In genomic region chr14:47648218-47648617, GRCm38 (mm10) we compare ENCODE assay signal across 8 mouse cellular contexts. TPM values are rescaled to one million over a fixed set of nuclear protein-coding genes. Genes with fewer than 3 reads are reported as not detected.
DNase-seq lines count a peak whose midpoint lies in the region; ATAC-seq and TF ChIP-seq lines count a peak whose summit lies in the region.

TSS of gene Ktn1 (plus strand) at chr14:47648448.

- intact Hi-C loops in heart, postnatal 25 days (cut with DNase I), result loop anchor here (5.0 kb wide), 1 partner anchor 81 kb away; no protein-coding TSS in a partner anchor

- no peak for ATAC-seq in kidney, postnatal 0 days (replicated peaks; ENCODE audit: low FRiP score, low read depth)
- no peak for ATAC-seq in erythroid progenitor cell, adult 5-6 weeks (replicated peaks; ENCODE audit: low FRiP score, poor library complexity, severe bottlenecking)
- ATAC-seq in limb, embryonic 13.5 days (ENCODE audit: low FRiP score, low read depth), result no peak
- peak; percentile 16; the same call in 1 of the 2 replicates for ATAC-seq in neutrophil, adult 5-6 weeks (ENCODE audit: extremely low read depth, insufficient number of reproducible peaks, low FRiP score, poor library complexity, severe bottlenecking)

- H3K27me3 ChIP-seq in kidney, postnatal 0 days (ENCODE audit: insufficient read depth, low read length), result no peaks in the 10 kb centered on the region
- peaks cover 3% of the 10 kb centered on the region; the same call in 1 of the 2 replicates for H3K27me3 ChIP-seq in limb, embryonic 13.5 days

- H3K9me3 ChIP-seq in kidney, postnatal 0 days (replicated peaks; ENCODE audit: low read length), result no peaks in the 10 kb centered on the region
- H3K9me3 ChIP-seq in limb, embryonic 13.5 days, result no peaks in the 10 kb centered on the region

- no peak for DNase-seq in kidney, postnatal 0 days (ENCODE audit: low spot score)
- no peak for DNase-seq in kidney, adult 9 months
- DNase-seq in R1 (ENCODE audit: low read depth, low spot score), result peak; percentile 53
- DNase-seq in heart, postnatal 25 days (ENCODE audit: low spot score), result no peak
- DNase-seq in kidney, postnatal 36 days, result no peak

- peak within 1 kb of the TSS; percentile 93 for H3K9ac ChIP-seq in kidney, postnatal 0 days (ENCODE audit: low read depth, low read length)
- H3K9ac ChIP-seq in limb, embryonic 13.5 days, result peak within 1 kb of the TSS; percentile 97

- peak within 1 kb of the TSS; percentile 98 for H3K4me3 ChIP-seq in kidney, postnatal 0 days (replicated peaks; ENCODE audit: low read depth, low read length)
- H3K4me3 ChIP-seq in limb, embryonic 13.5 days, result peak within 1 kb of the TSS; percentile 97

- peak within 1 kb of the TSS; percentile 97 for H3K27ac ChIP-seq in kidney, postnatal 0 days
- peak within 1 kb of the TSS; percentile 93 for H3K27ac ChIP-seq in limb, embryonic 13.5 days

- no peaks in the 10 kb centered on the region for H3K36me3 ChIP-seq in kidney, postnatal 0 days (ENCODE audit: insufficient read depth, low read length)
- no peaks in the 10 kb centered on the region for H3K36me3 ChIP-seq in limb, embryonic 13.5 days

- H3K4me1 ChIP-seq in kidney, postnatal 0 days (replicated peaks; ENCODE audit: insufficient read depth, low read length), result no peaks in the 10 kb centered on the region
- peaks cover 14% of the 10 kb centered on the region for H3K4me1 ChIP-seq in limb, embryonic 13.5 days

- peak within 1 kb of the TSS; percentile 71 for H3K4me2 ChIP-seq in kidney, postnatal 0 days (ENCODE audit: low read length)
- peak within 1 kb of the TSS; percentile 77 for H3K4me2 ChIP-seq in limb, embryonic 13.5 days (replicated peaks)

- 43% methylated on average over 5 of the region's 5 CpGs for WGBS in kidney, postnatal 0 days
- WGBS in limb, embryonic 13.5 days, result 49% methylated on average over 5 of the region's 5 CpGs

- no peak for TF ChIP-seq CTCF in kidney, postnatal 0 days (IDR thresholded peaks at IDR 0.05; ENCODE audit: low read depth)

RNA-seq across cellular contexts. Expression of gene Ktn1, which starts in this region (rescaled TPM):
- polyA plus RNA-seq in kidney, postnatal 0 days (2015; fragmentation: Nextera tagmentation; extraction: Ambion mirVana), result 68.3 and 69.0 TPM in 2 replicates
- 22.7 and 23.1 TPM in 2 replicates for total RNA-seq in erythroid progenitor cell, adult 5-6 weeks (2015; ENCODE audit: low replicate concordance)
- 11.8 and 19.3 TPM in 2 replicates for total RNA-seq in erythroid progenitor cell, adult 5-6 weeks (2017; ENCODE audit: low replicate concordance)
- total RNA-seq in heart, postnatal 25 days (2021), result 100 to 1,000 TPM; 187 to 193 TPM
- polyA plus RNA-seq in limb, embryonic 13.5 days (2015; fragmentation: Nextera tagmentation; extraction: Ambion mirVana), result 54.5 and 58.7 TPM in 2 replicates
- total RNA-seq in neutrophil, adult 5-6 weeks (2017), result 112 and 124 TPM in 2 replicates
